Mouse (Mus musculus): Measurements from ENCODE around the gene Gm4792. TPM values are rescaled to one million over a fixed set of nuclear protein-coding genes. Genes with fewer than 3 reads are reported as not detected.

Gene Gm4792
- polyA plus RNA-seq, 2 experiments from 2014 or later = not detected

Other genes starting within 250 kb of the Gm4792 start
- 1 to 10 TPM; 2.2 to 3.8 TPM for gene Nr2c1, start 150.7 kb downstream of the Gm4792 start, polyA plus RNA-seq (2017; shearing (Covaris generic))
- 100 to 1,000 TPM; 126 to 201 TPM for gene Ndufa12, start 100.0 kb downstream of the Gm4792 start, polyA plus RNA-seq (2017; shearing (Covaris generic))
- 1 to 10 TPM in 1 of 2 experiments, under 1 TPM in 1; 0.44 to 1.8 TPM for gene Tmcc3, start 13.2 kb upstream of the Gm4792 start, polyA plus RNA-seq (2017; shearing (Covaris generic))

All from activated CD4-positive, CD25-positive, alpha-beta regulatory T cell, adult 4 months (primary cell).